Mouse (Mus musculus) G1E (cell line): ENCODE measurements around the gene Ankrd31. TPM values are rescaled to one million over a fixed set of nuclear protein-coding genes. Genes with fewer than 3 reads are reported as not detected.

Experiments
- ATAC-seq: 2 replicates; pipeline ENCODE4 v1.8.0; 2016; ENCODE audit warnings: mild to moderate bottlenecking; ENCODE audit not compliant: insufficient number of reproducible peaks, poor library complexity, low FRiP score, severe bottlenecking; ENCODE audit errors: extremely low read depth
- DNase-seq: peaks from one replicate; pipeline ENCODE4 v3.0.0; 2012; ENCODE audit warnings: low spot score
- H3K27me3 ChIP-seq: 2 replicates; pipeline ENCODE4 v1.6.1; 2012; ENCODE audit warnings: mild to moderate bottlenecking, low read length, inconsistent platforms; ENCODE audit not compliant: insufficient read depth
- H3K36me3 ChIP-seq: replicated peaks from 2 replicates; pipeline ENCODE3; 2012; ENCODE audit warnings: mild to moderate bottlenecking, inconsistent platforms
- H3K4me1 ChIP-seq: 2 replicates; pipeline ENCODE4 v1.6.1; 2012; ENCODE audit warnings: low read depth, low read length, inconsistent platforms, mixed read lengths; ENCODE audit not compliant: insufficient read depth
- H3K4me3 ChIP-seq: 2 replicates; pipeline ENCODE4 v1.5.1; 2012; ENCODE audit warnings: low read depth, mild to moderate bottlenecking, inconsistent platforms, low read length, moderate library complexity, mixed read lengths
- H3K9me3 ChIP-seq: replicated peaks from 2 replicates; pipeline ENCODE4 v1.6.1; 2012; ENCODE audit warnings: inconsistent platforms
- CTCF ChIP-seq: IDR thresholded peaks from 2 replicates; pipeline ENCODE4 v1.5.1; 2012; ENCODE audit warnings: low read depth, low read length, inconsistent platforms, mixed read lengths
- GATA1 ChIP-seq: IDR thresholded peaks from 2 replicates; pipeline ENCODE4 v1.6.1; 2012; ENCODE audit warnings: borderline replicate concordance, low read length, inconsistent platforms, mixed read lengths
- GATA2 ChIP-seq: IDR thresholded peaks from 2 replicates; pipeline ENCODE4 v1.6.1; 2012; ENCODE audit warnings: low read depth, low read length, inconsistent platforms, borderline replicate concordance
- POLR2AphosphoS5 ChIP-seq: IDR thresholded peaks from 2 replicates; pipeline ENCODE4 v1.6.1; 2012; ENCODE audit warnings: low read depth, low read length, inconsistent platforms; ENCODE audit not compliant: insufficient replicate concordance
- TAL1 ChIP-seq: conservative IDR thresholded peaks from 2 replicates; pipeline ENCODE4 v1.6.1; 2012; ENCODE audit warnings: low read depth, low read length, inconsistent platforms, mixed read lengths
- polyA plus RNA-seq: library from polyadenylated mRNA; stranded (reverse); fragments of >175 nt; gene quantifications from 2 replicates; pipeline ENCODE4 v1.2.3, GENCODE M21; 2012
- total RNA-seq, 2 experiments: library from RNA; stranded (forward) in 1 of 2; stranded (reverse) in 1 of 2; fragments of 200-1000 nt in 1 of 2; fragments of >200 nt in 1 of 2; fragmentation: Nextera tagmentation in 1 of 2; gene quantifications; 2 replicates each; pipeline ENCODE4 v1.2.3; 2014 to 2017

Ankrd31 gene
- total and polyA plus RNA-seq, 3 experiments = 0.05 TPM; not detected in 2

DNA sequence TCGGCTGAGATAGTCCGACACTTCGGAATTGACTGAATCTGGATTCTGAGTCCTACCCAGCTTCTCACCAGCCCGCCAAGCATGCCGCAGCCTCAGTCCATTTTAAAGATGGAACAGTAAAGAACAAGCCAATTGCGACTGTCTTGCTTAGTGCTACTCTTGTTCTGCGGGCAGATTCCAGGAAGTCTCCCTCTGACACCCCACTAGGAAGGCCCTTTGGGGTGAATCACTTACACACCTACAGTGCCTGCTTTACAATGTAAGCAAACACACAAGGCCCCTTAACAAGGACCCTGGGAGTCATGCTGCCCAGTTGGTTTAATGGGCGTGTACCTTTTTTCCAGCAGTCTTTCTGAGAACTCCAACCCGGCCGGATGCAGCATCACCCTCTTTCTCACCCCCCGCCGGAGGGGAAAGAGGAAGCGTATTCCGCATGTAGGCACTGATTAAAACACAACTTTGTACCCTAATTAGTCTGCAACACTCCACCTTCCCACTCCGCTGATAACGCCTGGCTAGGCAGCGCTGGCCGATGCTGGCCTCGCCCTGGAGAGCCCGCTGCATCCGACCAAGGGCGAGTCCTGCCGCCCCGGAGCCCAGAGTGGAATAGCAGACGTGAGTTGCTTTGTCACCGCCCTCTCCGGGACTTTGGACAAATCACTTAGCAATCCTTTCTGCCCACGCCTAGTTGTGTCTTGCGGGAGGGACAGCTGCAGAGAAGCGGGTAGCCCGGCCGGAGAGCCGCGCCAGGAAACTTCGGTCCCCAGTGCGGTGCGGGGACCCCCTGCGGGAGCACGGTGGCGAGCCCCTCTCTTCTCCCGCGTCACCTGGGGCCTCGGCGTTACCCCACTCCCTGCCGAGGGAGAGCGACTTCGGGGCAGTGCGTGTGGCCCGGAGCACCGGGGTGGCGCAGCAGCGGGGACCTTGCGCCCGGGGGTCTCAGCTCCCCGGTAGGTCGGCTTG, 176.2 kb downstream of the Ankrd31 start, which contains the start of gene Gcnt4:
TSS of gene Gcnt4 (plus strand) at position 691 of the 963 bp plus-strand sequence.
- no peaks in the 10 kb centered on the region for H3K36me3 ChIP-seq
- DNase-seq (no peak), ATAC-seq (no peak)
- TF ChIP-seq GATA2 = no peak
- TF ChIP-seq TAL1 = no peak
- TF ChIP-seq GATA1 = no peak
- 0 out of 2 replicates have a peak, but pooled peaks cover 3% of the 10 kb centered on the region for H3K4me1 ChIP-seq
- H3K4me3 ChIP-seq = no peak within 1 kb of the TSS; the same call in 1 of the 2 replicates
- H3K9me3 ChIP-seq = peaks cover 8% of the 10 kb centered on the region
- peaks cover 2% of the 10 kb centered on the region; the same call in 1 of the 2 replicates for H3K27me3 ChIP-seq

GRCm38 (mm10) chr13:96924985-96925745, 177.1 kb downstream of the Ankrd31 start:
- peaks cover 2% of the 10 kb centered on the region; the same call in 1 of the 2 replicates for H3K27me3 ChIP-seq
- DNase-seq (no peak), ATAC-seq (no peak)
- 0 out of 2 replicates have a peak, but pooled peaks cover 3% of the 10 kb centered on the region for H3K4me1 ChIP-seq
- peaks cover 8% of the 10 kb centered on the region for H3K9me3 ChIP-seq
- TF ChIP-seq POLR2AphosphoS5 (no peak), TAL1 (no peak), CTCF (no peak), GATA1 (no peak), GATA2 (no peak)
- H3K36me3 ChIP-seq = no peaks in the 10 kb centered on the region
- no peak overlapping the region; the same call in 1 of the 2 replicates for H3K4me3 ChIP-seq

GRCm38 (mm10) chr13:96925991-96926725, 178.1 kb downstream of the Ankrd31 start:
- DNase-seq (no peak), ATAC-seq (no peak)
- H3K9me3 ChIP-seq = peaks cover 8% of the 10 kb centered on the region
- no peaks in the 10 kb centered on the region for H3K36me3 ChIP-seq
- no peak for TF ChIP-seq GATA1
- TF ChIP-seq POLR2AphosphoS5 = no peak
- no peak for TF ChIP-seq TAL1
- no peak for TF ChIP-seq CTCF
- no peak for TF ChIP-seq GATA2
- 0 out of 2 replicates have a peak, but pooled peaks cover 3% of the 10 kb centered on the region for H3K4me1 ChIP-seq
- H3K27me3 ChIP-seq = no peaks in the 10 kb centered on the region; the same call in 1 of the 2 replicates
- no peak overlapping the region for H3K4me3 ChIP-seq

- TF ChIP-seq POLR2AphosphoS5 = no peak
- no peak for TF ChIP-seq GATA1
- no peak for TF ChIP-seq GATA2
- no peak for TF ChIP-seq CTCF
- no peak for TF ChIP-seq TAL1
- DNase-seq (no peak), ATAC-seq (no peak)
- 0 out of 2 replicates have a peak, but pooled peaks cover 3% of the 10 kb centered on the region for H3K4me1 ChIP-seq
- no peaks in the 10 kb centered on the region; the same call in 1 of the 2 replicates for H3K27me3 ChIP-seq
- no peaks in the 10 kb centered on the region for H3K36me3 ChIP-seq
- no peak overlapping the region for H3K4me3 ChIP-seq
- peaks cover 8% of the 10 kb centered on the region for H3K9me3 ChIP-seq
These were observed 179.7 kb downstream of the Ankrd31 start for GRCm38 (mm10) chr13:96927781-96928180.

GRCm38 (mm10) chr13:96928432-96929039, 180.5 kb downstream of the Ankrd31 start:
- DNase-seq (no peak), ATAC-seq (no peak)
- no peak for TF ChIP-seq GATA1
- Histone ChIP-seq H3K36me3 (no peaks in the 10 kb centered on the region), H3K9me3 (peaks cover 8% of the 10 kb centered on the region), H3K4me1 (0 out of 2 replicates have a peak, but pooled peaks cover 3% of the 10 kb centered on the region), H3K27me3 (peaks cover 6% of the 10 kb centered on the region), H3K4me3 (no peak overlapping the region)
